Mouse (Mus musculus): ENCODE measurements at regions not wholly inside any gene's neighbourhood (a gene's known extent, or its start where the extent isn't known, plus 50 kb on each side); places are given as distances from the start of the nearest gene placed in this dataset.

DNA sequence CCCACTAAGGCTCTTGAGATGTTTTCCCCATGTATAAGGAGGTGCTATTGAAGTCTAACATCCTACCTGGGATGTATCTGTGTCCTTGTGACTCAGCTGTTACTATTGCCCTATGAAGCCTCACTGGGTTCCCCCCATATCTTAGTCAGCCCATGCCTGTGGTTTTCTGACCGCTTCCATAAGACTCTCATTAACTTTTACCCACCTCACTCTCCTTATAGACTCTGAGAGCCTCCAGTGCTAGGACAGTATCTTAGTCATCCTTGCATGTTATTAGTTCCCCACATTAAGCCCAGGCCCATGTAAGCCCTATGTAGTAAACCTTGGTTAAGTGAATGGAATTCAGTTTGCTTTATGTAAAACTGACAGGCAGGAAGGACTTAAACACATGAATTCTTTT, 337.5 kb upstream of the Trib2 start:
- DNase-seq: no peak
- intact Hi-C loops (cut with DNase I): no loop called here

DNA sequence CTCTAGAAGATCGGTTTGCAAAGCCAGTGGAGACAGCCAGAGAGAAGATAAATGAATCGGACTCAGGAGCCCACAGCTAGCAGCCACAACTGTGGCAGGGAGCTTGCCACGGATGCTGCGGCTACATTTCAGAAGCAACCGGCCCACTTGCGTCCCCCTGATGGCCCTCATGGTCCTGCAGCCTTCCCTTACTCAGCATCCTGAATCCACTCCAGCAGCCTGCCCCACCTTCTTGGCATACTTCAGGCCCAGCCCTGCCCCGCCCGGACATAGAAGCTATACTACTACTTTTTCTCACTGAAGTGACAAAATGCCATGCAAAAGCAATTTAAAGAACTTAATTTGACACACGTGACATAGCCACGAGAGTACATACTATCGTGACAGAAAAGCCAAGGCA, 335.4 kb upstream of the Trib2 start:
- DNase-seq: no peak

DNA sequence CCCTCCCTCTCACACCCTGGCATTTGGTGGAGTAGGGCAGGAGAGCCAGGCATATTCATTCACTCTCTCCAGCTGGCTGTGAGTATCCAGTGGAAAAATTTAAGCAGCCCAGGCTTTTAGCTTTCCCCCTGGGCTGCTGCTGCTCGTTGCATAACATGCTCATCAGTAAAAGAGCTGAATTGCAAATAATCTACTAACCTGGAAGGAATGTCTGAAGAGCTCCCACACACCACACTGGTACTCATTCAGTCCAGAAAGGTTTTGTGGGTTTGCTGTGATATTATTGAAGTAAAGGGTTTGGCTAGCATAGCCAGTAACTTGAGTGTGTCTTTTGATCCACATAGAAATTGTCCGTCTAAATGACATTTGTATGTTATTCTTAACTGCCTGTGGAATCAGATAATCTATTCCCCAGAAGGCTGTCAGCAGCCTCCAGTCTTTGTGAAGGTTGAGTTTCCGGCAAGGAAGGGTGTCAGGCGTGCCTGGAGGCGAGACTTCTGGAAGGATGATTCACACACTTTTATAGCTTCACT, 334.5 kb upstream of the Trib2 start:
- intact Hi-C loops (cut with DNase I): no loop called here
- DNase-seq: peak in 1 of 2 experiments; percentile 25

More for the DNA sequence above, 335.4 kb upstream of the Trib2 start:
- intact Hi-C loops (cut with DNase I): no loop called here

DNA sequence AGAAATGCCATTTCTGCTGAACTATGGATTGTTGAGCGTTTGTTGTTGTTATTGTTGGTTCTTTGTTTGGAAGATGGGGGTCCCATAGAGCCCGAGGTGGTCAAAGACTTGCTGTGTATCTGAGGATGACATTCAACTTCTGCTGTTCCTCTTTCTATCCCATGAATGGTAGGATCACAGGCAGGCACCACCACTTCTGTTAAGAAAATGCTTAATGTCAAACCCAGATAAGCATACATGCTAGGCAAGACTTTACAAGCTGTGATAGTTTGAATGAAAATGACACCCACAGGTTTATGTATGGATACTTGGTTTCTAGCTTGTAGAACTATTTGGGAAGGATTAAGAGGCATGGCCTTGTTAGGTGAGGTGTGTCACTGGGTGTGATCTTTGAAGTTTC, 330.2 kb upstream of the Trib2 start:
- no peak for DNase-seq
- intact Hi-C loops (cut with DNase I): loop anchor here (10.0 kb wide), 1 partner anchor 442 kb away; no protein-coding TSS in a partner anchor

DNA sequence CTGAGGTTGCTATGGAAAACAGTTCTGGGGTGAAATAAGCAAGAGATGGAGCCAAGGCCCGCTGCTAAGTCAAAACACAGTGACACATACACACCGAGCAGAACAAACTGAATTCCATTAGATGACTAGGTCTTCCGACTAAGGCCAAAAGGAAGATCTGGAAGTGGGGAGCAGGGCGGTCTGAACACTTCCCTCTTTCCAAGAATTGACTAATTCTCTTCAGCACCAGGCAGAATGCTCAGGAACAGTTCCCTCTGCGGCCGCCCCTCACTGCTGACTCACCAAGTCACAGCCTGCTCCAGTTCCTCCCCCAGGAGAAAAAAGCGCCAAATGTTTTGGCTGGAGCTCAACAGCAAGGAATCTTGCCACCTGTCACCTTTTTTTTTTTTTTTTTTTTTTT, 328.9 kb upstream of the Trib2 start:
- intact Hi-C loops (cut with DNase I): loop anchor here (10.0 kb wide), 1 partner anchor 441 kb away; no protein-coding TSS in a partner anchor
- DNase-seq: peak in 1 of 2 experiments; percentile 37

DNA sequence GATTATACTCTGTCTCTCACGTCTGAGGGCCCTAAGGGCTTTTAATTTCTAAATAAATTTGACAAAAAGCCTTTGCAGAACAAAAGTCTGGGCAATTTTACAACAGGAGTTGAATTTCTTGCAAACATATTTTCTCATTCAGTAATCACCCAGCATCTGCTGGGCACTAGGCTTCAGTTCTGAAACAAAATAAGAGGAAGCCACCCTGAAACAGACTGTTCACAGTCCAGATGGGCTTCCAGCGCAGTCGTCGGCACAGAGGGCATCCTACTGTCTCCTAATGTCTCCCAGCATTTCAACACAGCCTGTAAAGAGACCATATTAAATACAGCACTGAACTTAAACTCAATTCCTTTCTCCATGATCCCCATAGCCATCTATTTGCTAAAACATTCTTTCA, 324.5 kb upstream of the Trib2 start:
- intact Hi-C loops (cut with DNase I): loop anchor here (10.0 kb wide), 1 partner anchor 436 kb away; no protein-coding TSS in a partner anchor

DNA sequence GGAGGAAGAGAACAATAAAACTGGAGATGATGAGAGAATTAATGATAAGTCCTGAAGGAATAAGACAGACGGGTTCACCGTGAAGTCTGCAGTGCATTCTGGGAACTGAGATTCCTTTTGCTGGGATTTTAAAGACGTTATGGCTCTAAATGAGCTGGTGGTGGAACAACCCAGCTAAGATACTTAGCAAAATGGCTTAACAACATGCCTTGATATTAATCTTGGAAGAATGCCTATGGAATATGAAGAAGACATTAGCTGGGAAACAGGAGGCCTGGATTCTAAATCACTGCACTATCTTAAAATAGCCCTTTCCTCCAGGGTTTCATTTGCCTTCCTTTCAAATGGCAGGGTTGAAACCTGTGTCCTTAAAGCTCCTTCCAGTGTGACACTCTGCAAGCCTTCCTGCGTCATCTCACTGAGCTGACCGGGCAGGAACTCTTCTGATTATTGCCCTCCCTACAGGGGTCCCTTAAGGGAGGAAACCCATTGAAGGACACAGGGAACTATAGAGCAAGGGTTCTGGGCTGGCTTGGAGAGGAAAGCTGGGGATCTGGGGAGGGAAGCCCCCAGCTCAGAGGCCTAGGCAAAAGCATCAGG, 323.9 kb upstream of the Trib2 start:
- DNase-seq: no peak
- intact Hi-C loops (cut with DNase I): loop anchor here (10.0 kb wide), 1 partner anchor 436 kb away; no protein-coding TSS in a partner anchor

More for the DNA sequence above, 324.5 kb upstream of the Trib2 start:
- DNase-seq: no peak

DNA sequence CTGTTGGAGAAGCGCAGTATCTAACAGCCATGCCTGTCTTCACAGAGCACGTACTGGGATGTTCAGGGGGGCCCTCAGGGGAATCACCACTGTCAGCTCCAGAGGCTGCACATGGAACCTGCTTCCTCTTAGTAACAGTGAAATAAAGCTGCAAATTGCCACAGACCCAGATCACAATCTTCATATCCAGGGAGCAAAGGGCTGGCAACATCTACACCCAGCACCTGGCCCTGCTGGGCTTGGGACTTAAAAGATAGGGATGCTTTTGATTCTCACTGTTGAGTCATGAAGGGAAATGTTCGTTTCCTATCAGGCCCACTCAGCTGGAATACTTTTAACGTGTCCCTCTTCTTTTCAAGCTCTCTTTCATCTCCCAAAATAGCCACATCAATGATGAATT, 322.4 kb upstream of the Trib2 start:
- no peak for DNase-seq
- intact Hi-C loops (cut with DNase I): no loop called here

DNA sequence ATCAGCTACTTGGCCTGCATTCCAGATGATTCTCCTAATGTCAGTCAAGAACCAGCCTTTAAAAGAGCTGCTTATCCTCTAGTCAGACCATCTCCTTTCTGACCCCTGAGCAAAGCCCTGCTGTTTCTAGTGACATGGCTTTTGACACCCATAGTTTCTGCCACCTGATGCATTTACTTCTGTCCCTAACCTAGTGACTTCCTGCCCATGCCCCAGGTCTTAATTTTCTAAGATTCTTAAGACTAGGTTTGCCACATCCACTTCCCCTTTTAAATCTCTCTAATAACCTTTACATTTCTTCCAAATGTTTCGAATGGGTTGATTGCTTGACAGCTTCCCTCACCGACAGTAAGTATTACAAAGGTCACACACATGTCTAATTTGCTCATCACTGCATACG, 321.1 kb upstream of the Trib2 start:
- DNase-seq: no peak
- intact Hi-C loops (cut with DNase I): no loop called here

DNA sequence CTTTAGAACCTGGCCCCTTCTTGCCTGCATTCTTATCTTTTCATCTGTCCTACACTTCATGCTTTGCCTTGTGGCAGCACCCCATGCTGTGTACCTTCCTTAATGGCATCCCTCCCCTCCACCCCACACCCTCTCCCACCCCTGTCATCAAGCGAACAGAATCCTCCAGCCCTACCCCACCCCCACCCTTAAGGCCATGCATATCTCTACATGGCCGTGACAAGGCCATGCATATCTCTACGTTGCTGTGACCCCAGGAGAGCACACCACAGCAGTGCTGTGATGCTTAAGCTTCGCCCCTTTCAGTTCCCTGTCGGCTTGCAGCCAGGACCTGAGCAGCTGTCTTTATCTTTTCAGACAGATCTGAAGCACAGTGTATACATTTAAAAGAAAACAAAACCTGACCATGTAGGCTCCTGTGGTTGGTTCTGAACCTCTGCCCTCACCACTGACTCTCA, 319.5 kb upstream of the Trib2 start:
- intact Hi-C loops (cut with DNase I): no loop called here
- no peak for DNase-seq

DNA sequence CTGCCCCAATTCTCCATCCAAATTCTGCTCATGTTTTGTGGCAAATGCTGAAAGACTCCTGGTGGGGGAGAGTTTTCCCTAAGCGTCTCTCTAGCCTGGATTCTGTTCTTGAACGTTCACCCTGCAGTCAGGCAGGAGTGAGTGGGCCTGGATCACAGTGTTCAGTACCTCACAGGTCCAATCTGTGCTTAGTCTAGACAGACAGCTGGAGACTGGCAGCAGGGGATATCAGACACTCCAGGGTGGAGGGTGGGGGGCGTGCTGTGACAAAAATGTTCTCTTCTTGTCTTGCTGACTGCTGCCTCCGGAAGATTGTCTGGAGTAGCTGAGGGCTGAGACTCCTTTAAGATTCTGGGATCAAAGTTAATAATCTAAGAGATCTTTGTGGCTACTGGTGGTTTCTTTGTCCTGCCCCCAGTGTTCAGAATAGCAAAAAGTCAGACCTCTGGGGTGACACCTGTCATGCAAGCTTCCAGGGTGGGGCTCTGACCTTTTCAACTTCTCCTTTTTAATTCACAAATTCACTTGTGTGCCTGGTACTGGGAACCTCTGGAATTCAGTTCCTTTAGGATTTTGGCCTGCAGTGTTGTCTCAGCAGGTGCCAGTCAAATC, 319.0 kb upstream of the Trib2 start:
- intact Hi-C loops (cut with DNase I): no loop called here

DNA sequence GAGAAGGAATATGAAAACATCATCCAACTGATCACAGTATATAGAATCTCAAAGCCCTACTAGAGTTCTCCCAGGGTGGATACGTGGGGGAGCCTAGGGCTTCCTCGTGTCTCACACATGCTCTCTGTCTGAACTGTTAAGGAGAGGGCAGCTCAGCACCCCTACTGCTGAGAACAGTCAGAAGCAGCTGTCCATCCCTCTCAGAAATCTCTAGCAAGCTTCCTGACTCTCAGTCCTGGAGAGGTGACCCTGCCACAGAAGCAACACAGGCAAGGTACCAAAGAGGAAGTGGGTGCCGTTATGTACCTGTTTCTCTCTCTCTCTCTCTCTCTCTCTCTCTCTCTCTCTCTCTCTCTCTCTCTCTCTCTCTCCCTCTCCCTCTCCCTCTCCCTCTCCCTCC, 317.7 kb upstream of the Trib2 start:
- DNase-seq: no peak

More for the DNA sequence above, 319.0 kb upstream of the Trib2 start:
- DNase-seq: no peak

DNA sequence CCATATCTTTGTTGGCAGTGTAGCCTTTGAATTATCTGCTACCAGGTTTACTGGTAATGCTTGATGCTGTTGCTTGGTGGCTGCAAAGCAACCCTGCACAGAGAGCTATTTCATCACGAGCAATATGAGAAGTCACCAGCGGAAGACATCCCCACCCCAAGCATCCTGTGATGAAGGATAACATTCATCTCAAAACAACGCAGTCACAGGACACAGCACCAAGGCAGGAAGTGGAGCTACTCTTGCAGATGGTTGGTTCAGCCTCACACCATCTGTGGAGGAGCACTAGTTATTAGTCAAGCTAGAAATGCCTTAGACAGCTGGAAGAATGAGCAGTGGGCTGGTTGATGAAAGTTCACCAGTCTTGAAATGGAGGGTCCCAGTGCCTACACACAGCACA, 316.5 kb upstream of the Trib2 start:
- intact Hi-C loops (cut with DNase I): no loop called here

More for the DNA sequence above, 317.7 kb upstream of the Trib2 start:
- intact Hi-C loops (cut with DNase I): no loop called here

DNA sequence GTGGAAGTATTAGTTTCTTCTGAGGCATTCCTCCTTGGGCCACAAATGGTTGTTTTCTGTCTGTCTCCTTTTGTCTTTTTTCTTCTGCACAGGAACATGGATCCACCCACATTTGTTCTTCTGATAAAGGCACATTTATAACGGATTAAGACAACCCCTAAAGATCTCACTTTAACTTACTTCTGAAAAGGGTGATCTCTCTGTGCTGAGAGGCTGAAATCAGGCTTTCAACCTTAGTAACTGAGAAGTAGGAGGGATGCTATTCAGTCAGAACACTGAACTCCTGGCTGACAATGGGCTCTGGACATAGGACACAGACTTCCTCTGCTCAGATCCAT, 315.0 kb upstream of the Trib2 start:
- intact Hi-C loops (cut with DNase I): no loop called here
- DNase-seq: no peak

More for the DNA sequence above, 316.5 kb upstream of the Trib2 start:
- no peak for DNase-seq

DNA sequence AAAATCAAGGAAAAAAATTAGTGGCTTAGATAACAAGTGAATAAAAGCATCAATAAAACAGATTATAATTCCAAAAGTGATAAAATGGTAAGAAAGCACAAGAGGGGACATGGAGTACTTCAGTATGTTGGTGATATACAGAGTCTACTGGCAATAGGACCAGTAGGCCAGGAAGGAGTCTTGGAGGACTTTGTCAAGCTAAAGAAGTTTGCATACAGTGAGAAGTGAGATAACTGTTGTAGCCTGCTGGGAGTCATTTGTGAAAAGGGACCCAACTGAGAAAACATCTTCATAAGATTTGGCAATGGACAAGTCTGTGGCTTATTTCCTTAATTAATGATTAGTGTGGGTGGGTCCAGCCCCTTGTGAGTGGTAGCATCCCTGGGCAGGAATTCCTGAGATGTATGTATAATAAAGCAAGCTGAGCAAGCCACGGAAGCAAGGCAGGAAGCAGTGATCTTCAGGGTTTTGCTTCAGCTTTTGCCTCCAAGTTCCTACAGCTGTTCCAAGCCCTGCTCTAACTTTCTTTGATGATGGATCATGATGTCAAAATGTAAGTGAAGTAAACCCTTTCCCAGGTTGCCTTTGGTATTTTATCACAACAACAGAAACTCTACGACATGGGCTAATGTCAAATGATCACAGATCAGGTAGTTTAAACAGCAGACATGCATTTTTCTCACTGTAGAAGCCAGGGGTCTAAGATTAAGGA, 314.5 kb upstream of the Trib2 start:
- intact Hi-C loops (cut with DNase I): no loop called here
- DNase-seq: no peak

DNA sequence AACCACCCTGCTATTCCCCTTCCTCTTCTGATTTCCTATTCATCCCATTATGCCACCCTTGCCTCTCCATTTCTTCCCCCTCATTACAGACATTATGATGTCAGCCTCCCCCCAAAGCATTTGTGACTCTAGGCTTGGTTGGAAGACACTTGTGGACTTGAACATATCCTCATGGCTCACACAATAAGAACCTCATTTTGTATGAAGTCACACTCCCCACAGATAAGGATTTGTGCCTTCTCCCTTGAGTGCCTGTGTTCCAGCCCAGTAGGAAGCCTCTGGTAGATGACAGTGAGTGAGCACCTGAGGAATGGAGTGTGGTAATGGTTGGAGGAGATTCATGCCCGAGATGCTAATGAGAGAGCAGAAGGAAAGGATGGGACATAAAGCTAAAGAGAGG, 313.9 kb upstream of the Trib2 start:
- intact Hi-C loops (cut with DNase I): no loop called here

DNA sequence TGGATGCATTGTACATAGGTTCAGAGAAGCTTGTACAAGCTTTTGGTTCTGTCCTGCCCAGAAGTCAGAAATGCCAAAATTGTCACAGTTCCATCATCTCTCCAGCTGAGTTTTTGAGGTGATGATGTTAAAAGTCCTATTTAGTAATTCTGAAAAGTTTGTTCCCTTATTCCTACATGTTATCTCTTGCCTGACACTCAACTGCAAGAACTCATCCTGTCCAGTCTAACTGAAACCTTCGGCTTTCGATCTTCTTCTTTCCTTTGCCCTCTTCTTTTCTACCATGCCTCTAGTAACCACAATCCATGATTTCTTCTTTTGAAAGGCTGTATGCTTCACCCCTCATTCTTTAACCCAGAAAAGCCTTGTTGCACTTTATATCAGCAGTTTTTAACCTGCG, 313.2 kb upstream of the Trib2 start:
- DNase-seq: no peak
- intact Hi-C loops (cut with DNase I): no loop called here

More for the DNA sequence above, 313.9 kb upstream of the Trib2 start:
- no peak for DNase-seq

DNA sequence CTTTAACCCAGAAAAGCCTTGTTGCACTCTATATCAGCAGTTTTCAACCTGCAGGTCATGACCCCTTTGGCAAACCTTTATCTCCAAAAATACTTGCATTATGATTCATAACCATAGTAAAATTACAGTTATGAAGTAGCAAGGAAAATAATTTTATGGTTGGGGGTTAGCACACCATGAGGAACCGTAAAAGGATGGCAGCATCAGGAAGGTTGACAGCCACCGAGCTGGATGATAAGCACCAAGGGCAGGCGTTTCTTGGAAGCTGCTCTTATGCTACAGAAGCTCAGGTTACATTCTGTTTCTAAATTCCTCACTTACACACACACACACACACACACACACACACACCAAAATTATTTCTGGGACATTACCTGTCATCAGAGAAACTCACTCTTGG, 312.5 kb upstream of the Trib2 start:
- intact Hi-C loops (cut with DNase I): no loop called here
- peak in 1 of 2 experiments; percentile 10 for DNase-seq

DNA sequence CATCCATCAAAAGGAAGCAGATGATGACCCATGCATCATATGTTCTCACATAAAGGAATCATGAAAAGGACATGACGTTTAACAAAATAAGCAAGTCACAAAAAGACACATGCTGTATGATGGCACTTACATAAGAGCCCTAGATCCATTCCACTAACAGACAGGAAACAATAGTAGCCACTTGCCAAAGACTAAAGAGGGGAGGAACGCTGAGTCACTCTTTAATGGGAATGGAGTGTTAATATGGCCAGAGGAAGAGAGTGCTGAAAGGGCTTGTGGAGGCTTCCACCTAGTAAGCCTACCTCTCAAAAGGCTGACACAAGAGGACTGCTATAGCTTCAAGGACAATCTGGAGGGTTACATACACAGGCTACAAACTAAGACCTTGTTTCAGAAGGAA, 308.2 kb upstream of the Trib2 start:
- intact Hi-C loops (cut with DNase I): no loop called here

DNA sequence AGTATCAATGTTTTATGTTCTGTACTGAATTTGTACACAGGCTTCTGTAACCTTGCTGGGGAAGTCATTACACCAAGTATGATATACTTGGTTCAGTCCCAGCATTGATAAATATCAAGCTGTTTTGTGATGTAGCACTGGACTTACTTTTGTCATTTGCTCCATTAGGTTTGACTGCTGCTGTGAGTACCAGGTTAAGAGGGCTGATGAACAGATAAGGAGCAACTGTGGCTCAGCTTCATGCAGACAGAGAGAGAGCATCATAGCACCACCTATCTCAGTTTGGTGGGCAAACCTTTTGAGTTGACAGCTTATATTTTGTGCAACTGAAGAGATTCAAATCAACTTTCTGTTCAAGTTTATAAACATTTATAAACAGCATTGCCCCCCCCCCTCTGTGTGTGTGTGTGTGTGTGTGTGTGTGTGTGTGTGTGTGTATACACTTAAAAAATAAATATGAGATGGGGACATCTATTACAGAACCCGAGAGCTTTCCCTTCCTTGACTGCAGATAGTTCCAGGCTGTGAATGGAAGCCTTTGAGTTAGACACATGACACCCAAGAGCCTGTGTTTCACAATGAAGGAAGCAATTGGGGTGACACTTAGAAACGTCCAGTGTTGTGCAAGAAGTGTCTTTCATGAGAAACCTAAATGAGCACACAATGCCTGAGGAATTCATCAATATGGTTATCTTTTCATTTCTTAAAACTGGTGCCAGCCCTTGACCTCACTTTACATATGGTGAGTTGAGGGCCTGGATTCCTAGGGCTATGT, 305.8 kb upstream of the Trib2 start:
- intact Hi-C loops (cut with DNase I): no loop called here
- no peak for DNase-seq

More for the DNA sequence above, 308.2 kb upstream of the Trib2 start:
- no peak for DNase-seq

DNA sequence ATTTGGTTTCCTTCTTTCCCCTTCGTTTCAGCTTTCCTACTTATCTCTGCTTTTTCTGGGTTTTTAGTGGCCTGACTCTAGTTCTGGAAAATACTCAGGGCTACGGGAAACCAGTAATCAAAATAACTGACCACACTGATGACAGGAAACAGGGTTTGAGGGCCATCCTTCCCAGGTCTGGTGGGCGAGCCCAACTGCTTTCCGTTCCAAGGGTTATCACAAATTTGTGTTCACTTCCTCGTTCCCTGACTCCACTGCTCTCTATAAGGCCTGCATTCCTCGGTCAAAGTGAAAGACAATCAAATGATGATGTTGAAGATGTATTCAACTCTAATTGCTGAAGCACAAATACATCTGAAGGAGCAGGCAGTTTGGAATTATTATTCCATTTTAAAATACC, 305.1 kb upstream of the Trib2 start:
- no peak for DNase-seq
- intact Hi-C loops (cut with DNase I): no loop called here
